Mouse (Mus musculus) CH12.LX (cell line): ENCODE measurements around the gene Phlda1. TPM values are rescaled to one million over a fixed set of nuclear protein-coding genes. Genes with fewer than 3 reads are reported as not detected.
A peak's percentile ranks its signal among the peaks of the same experiment; 100 is the strongest.

Experiments used
- DNase-seq: peaks from one replicate; pipeline ENCODE4 v3.0.0-alpha.2; 2013; ENCODE audit errors: extremely low read depth
- H3K27ac ChIP-seq: 2 replicates; pipeline ENCODE4 v1.5.1; 2012; ENCODE audit warnings: low read depth, mild to moderate bottlenecking, control low read depth, moderate library complexity; ENCODE audit not compliant: insufficient read depth
- H3K27me3 ChIP-seq: replicated peaks from 2 replicates; pipeline ENCODE3; 2012; ENCODE audit warnings: inconsistent platforms
- H3K36me3 ChIP-seq, 2 experiments: replicated peaks in 1 of 2; 2 replicates each; pipeline versions ENCODE3 to v1.6.1; 2012; ENCODE audit warnings: inconsistent platforms in 1 of 2, low read length in 1 of 2, mild to moderate bottlenecking in 1 of 2, mixed read lengths in 1 of 2, moderate library complexity in 1 of 2; ENCODE audit not compliant: control insufficient read depth in 1 of 2, insufficient read depth in 1 of 2
- H3K4me1 ChIP-seq, 2 experiments: 2 replicates each; pipeline ENCODE4 v1.6.1; 2012; ENCODE audit warnings: inconsistent platforms in 1 of 2, moderate library complexity in 1 of 2; ENCODE audit not compliant: insufficient read depth in 2 of 2, control insufficient read depth in 1 of 2
- H3K4me2 ChIP-seq: 2 replicates; pipeline ENCODE4 v1.6.1; 2012; ENCODE audit warnings: low read depth, mild to moderate bottlenecking, control low read depth; ENCODE audit not compliant: poor library complexity, insufficient read depth, severe bottlenecking
- H3K4me3 ChIP-seq, 3 experiments: fragments of 150-350 bp in 1 of 3; sonication (generic) in 1 of 3; replicated peaks in 1 of 3; 2 replicates each; pipeline versions ENCODE3 to v1.5.1; 2011 to 2012; ENCODE audit warnings: low read depth in 2 of 3, low read length in 2 of 3, mild to moderate bottlenecking in 2 of 3, moderate library complexity in 2 of 3, control low read depth in 1 of 3, improper control_type of control experiment in 1 of 3, inconsistent platforms in 1 of 3, mixed read lengths in 1 of 3; ENCODE audit not compliant: poor library complexity in 1 of 3
- H3K79me2 ChIP-seq: replicated peaks from 2 replicates; pipeline ENCODE4 v1.6.1; 2012; ENCODE audit warnings: mild to moderate bottlenecking, moderate library complexity; ENCODE audit not compliant: control insufficient read depth, poor library complexity, insufficient read depth, severe bottlenecking; ENCODE audit errors: extremely low read depth
- H3K9ac ChIP-seq: 2 replicates; pipeline ENCODE4 v1.6.1; 2012; ENCODE audit warnings: low read depth, mild to moderate bottlenecking, control low read depth, moderate library complexity; ENCODE audit not compliant: insufficient read depth
- H3K9me3 ChIP-seq: replicated peaks from 2 replicates; pipeline ENCODE3; 2012; ENCODE audit warnings: low read length, inconsistent platforms, mixed read lengths
- BHLHE40 ChIP-seq: IDR thresholded peaks from 2 replicates; pipeline ENCODE4 v1.6.1; 2011; ENCODE audit warnings: mild to moderate bottlenecking, low read depth, low read length, improper control_type of control experiment
- CHD1 ChIP-seq: IDR thresholded peaks from 2 replicates; pipeline ENCODE4 v1.6.1; 2012; ENCODE audit warnings: low read depth, low read length, improper control_type of control experiment, inconsistent platforms
- CHD2 ChIP-seq: IDR thresholded peaks from 2 replicates; pipeline ENCODE4 v1.6.1; 2011; ENCODE audit warnings: low read length, improper control_type of control experiment
- CTCF ChIP-seq, 2 experiments: IDR thresholded peaks in 1 of 2; conservative IDR thresholded peaks in 1 of 2; 2 replicates each; pipeline ENCODE4 v1.5.1; 2011 to 2012; ENCODE audit warnings: low read depth in 2 of 2, low read length in 2 of 2, improper control_type of control experiment in 1 of 2, inconsistent platforms in 1 of 2, mild to moderate bottlenecking in 1 of 2, moderate library complexity in 1 of 2
- E2F4 ChIP-seq: IDR thresholded peaks from 2 replicates; pipeline ENCODE4 v1.6.1; 2011; ENCODE audit warnings: low read depth, low read length, improper control_type of control experiment; ENCODE audit not compliant: insufficient replicate concordance
- ELF1 ChIP-seq: IDR thresholded peaks from 2 replicates; pipeline ENCODE4 v1.6.1; 2014; ENCODE audit warnings: low read depth, mild to moderate bottlenecking, inconsistent platforms, low read length, improper control_type of control experiment
- EP300 ChIP-seq: IDR thresholded peaks from 2 replicates; pipeline ENCODE4 v1.6.1; 2011; ENCODE audit warnings: low read length, improper control_type of control experiment
- ETS1 ChIP-seq: conservative IDR thresholded peaks from 2 replicates; pipeline ENCODE4 v1.6.1; 2012; ENCODE audit warnings: low read depth, mild to moderate bottlenecking, inconsistent platforms, low read length, improper control_type of control experiment, moderate library complexity
- GABPA ChIP-seq: IDR thresholded peaks from 2 replicates; pipeline ENCODE4 v1.6.1; 2012; ENCODE audit warnings: low read depth, low read length, improper control_type of control experiment, inconsistent platforms; ENCODE audit not compliant: insufficient replicate concordance
- HCFC1 ChIP-seq: IDR thresholded peaks from 2 replicates; pipeline ENCODE4 v1.6.1; 2012; ENCODE audit warnings: low read depth, mild to moderate bottlenecking, inconsistent platforms, low read length, improper control_type of control experiment
- IRF4 ChIP-seq: IDR thresholded peaks from 2 replicates; pipeline ENCODE4 v1.6.1; 2014; ENCODE audit warnings: low read depth, mild to moderate bottlenecking, inconsistent platforms, low read length, improper control_type of control experiment
- JUN ChIP-seq: IDR thresholded peaks from 2 replicates; pipeline ENCODE4 v1.6.1; 2011; ENCODE audit warnings: low read depth, mild to moderate bottlenecking, low read length, improper control_type of control experiment, moderate library complexity; ENCODE audit not compliant: insufficient read depth
- JUND ChIP-seq: conservative IDR thresholded peaks from 2 replicates; pipeline ENCODE4 v1.6.1; 2011; ENCODE audit warnings: low read depth, low read length, improper control_type of control experiment
- KAT2A ChIP-seq: IDR thresholded peaks from 2 replicates; pipeline ENCODE4 v1.6.1; 2012; ENCODE audit warnings: low read length, improper control_type of control experiment, inconsistent platforms; ENCODE audit not compliant: insufficient replicate concordance
- MAFK ChIP-seq: IDR thresholded peaks from 2 replicates; pipeline ENCODE4 v1.6.1; 2011; ENCODE audit warnings: low read length, improper control_type of control experiment; ENCODE audit not compliant: insufficient replicate concordance
- MAX ChIP-seq: IDR thresholded peaks from 2 replicates; pipeline ENCODE4 v1.6.1; 2011; ENCODE audit warnings: low read length, improper control_type of control experiment
- MAZ ChIP-seq: IDR thresholded peaks from 2 replicates; pipeline ENCODE4 v1.6.1; 2012; ENCODE audit warnings: low read depth, mild to moderate bottlenecking, inconsistent platforms, low read length, improper control_type of control experiment, moderate library complexity
- MEF2A ChIP-seq: IDR thresholded peaks from 2 replicates; pipeline ENCODE4 v1.6.1; 2014; ENCODE audit warnings: low read depth, mild to moderate bottlenecking, inconsistent platforms, low read length, improper control_type of control experiment, borderline replicate concordance
- MXI1 ChIP-seq: IDR thresholded peaks from 2 replicates; pipeline ENCODE4 v1.6.1; 2011; ENCODE audit warnings: mild to moderate bottlenecking, low read depth, low read length, improper control_type of control experiment
- MYC ChIP-seq: IDR thresholded peaks from 2 replicates; pipeline ENCODE4 v1.6.1; 2011; ENCODE audit warnings: low read depth, mild to moderate bottlenecking, improper control_type of control experiment, low read length
- NELFE ChIP-seq: IDR thresholded peaks from 2 replicates; pipeline ENCODE4 v1.6.1; 2011; ENCODE audit warnings: low read depth, low read length, improper control_type of control experiment
- NRF1 ChIP-seq: IDR thresholded peaks from 2 replicates; pipeline ENCODE4 v1.6.1; 2014; ENCODE audit warnings: low read depth, mild to moderate bottlenecking, inconsistent platforms, low read length, improper control_type of control experiment, moderate library complexity
- PAX5 ChIP-seq: IDR thresholded peaks from 2 replicates; pipeline ENCODE4 v1.6.1; 2012; ENCODE audit warnings: low read length, inconsistent platforms, mixed read lengths
- POLR2A ChIP-seq: IDR thresholded peaks from 2 replicates; pipeline ENCODE4 v1.6.1; 2011; ENCODE audit warnings: low read depth, mild to moderate bottlenecking, improper control_type of control experiment, low read length
- POLR2AphosphoS2 ChIP-seq: IDR thresholded peaks from 2 replicates; pipeline ENCODE4 v1.6.1; 2011; ENCODE audit warnings: low read depth, low read length, improper control_type of control experiment
- RAD21 ChIP-seq: IDR thresholded peaks from 2 replicates; pipeline ENCODE4 v1.6.1; 2011; ENCODE audit warnings: low read depth, mild to moderate bottlenecking, low read length, improper control_type of control experiment, moderate library complexity
- RCOR1 ChIP-seq: conservative IDR thresholded peaks from 2 replicates; pipeline ENCODE4 v1.6.1; 2012; ENCODE audit warnings: low read depth, mild to moderate bottlenecking, inconsistent platforms, low read length, improper control_type of control experiment
- SIN3A ChIP-seq: IDR thresholded peaks from 2 replicates; pipeline ENCODE4 v1.6.1; 2012; ENCODE audit warnings: low read length, improper control_type of control experiment, inconsistent platforms
- SMC3 ChIP-seq: IDR thresholded peaks from 2 replicates; pipeline ENCODE4 v1.6.1; 2011; ENCODE audit warnings: low read depth, low read length, improper control_type of control experiment
- TBP ChIP-seq: conservative IDR thresholded peaks from 2 replicates; pipeline ENCODE4 v1.6.1; 2011; ENCODE audit warnings: low read depth, low read length, improper control_type of control experiment
- TCF12 ChIP-seq: IDR thresholded peaks from 2 replicates; pipeline ENCODE4 v1.6.1; 2014; ENCODE audit warnings: low read depth, mild to moderate bottlenecking, inconsistent platforms, low read length, improper control_type of control experiment
- UBTF ChIP-seq: IDR thresholded peaks from 2 replicates; pipeline ENCODE4 v1.6.1; 2012; ENCODE audit warnings: low read depth, mild to moderate bottlenecking, inconsistent platforms, low read length, improper control_type of control experiment, moderate library complexity
- USF1 ChIP-seq: IDR thresholded peaks from 2 replicates; pipeline ENCODE4 v1.6.1; 2014; ENCODE audit warnings: low read depth, mild to moderate bottlenecking, inconsistent platforms, low read length, improper control_type of control experiment
- USF2 ChIP-seq: conservative IDR thresholded peaks from 2 replicates; pipeline ENCODE4 v1.6.1; 2011; ENCODE audit warnings: low read depth, low read length, improper control_type of control experiment
- ZC3H11A ChIP-seq: IDR thresholded peaks from 2 replicates; pipeline ENCODE4 v1.6.1; 2012; ENCODE audit warnings: low read depth, mild to moderate bottlenecking, inconsistent platforms, low read length, improper control_type of control experiment
- ZKSCAN1 ChIP-seq: IDR thresholded peaks from 2 replicates; pipeline ENCODE4 v1.6.1; 2012; ENCODE audit warnings: low read depth, inconsistent platforms, low read length, improper control_type of control experiment, borderline replicate concordance
- ZMIZ1 ChIP-seq: IDR thresholded peaks from 2 replicates; pipeline ENCODE4 v1.6.1; 2012; ENCODE audit warnings: low read depth, mild to moderate bottlenecking, inconsistent platforms, low read length, improper control_type of control experiment
- ZNF384 ChIP-seq: IDR thresholded peaks from 2 replicates; pipeline ENCODE4 v1.6.1; 2012; ENCODE audit warnings: low read depth, low read length, improper control_type of control experiment, inconsistent platforms
- dilution Hi-C: fragments of 300-500 bp; cut with MboI; formaldehyde crosslinking; loops from 2 replicates; pipeline ENCODE4 v1.14.3; 2020; ENCODE audit warnings: low sequenced_read_pairs; ENCODE audit not compliant: extremely low pct_unique_long_range_greater_than_20kb, extremely low pct_ligation_motif_present
- in situ Hi-C: fragments of 300-500 bp; cut with MboI; formaldehyde crosslinking; loops from 3 replicates; pipeline ENCODE4 v1.14.3; 2019; ENCODE audit warnings: low sequenced_read_pairs, low pct_ligation_motif_present, low pct_unique_long_range_greater_than_20kb, mixed read lengths
- polyA plus RNA-seq: library from polyadenylated mRNA; unstranded; fragments of >175 nt; gene quantifications from 2 replicates; pipeline ENCODE4 v1.2.1, GENCODE M21; 2012; ENCODE audit warnings: low read depth; ENCODE audit not compliant: insufficient read length
- total RNA-seq, 2 experiments: library from RNA; depleted of rRNA; stranded (reverse); fragments of 300-350 nt in 1 of 2; fragments of >200 nt in 1 of 2; gene quantifications; 2 replicates each; pipeline ENCODE4 v1.2.3; 2012 to 2014

Gene Phlda1
- total and polyA plus RNA-seq, 3 experiments, result 1.9 to 11.6 (median 2.1) TPM

DNA sequence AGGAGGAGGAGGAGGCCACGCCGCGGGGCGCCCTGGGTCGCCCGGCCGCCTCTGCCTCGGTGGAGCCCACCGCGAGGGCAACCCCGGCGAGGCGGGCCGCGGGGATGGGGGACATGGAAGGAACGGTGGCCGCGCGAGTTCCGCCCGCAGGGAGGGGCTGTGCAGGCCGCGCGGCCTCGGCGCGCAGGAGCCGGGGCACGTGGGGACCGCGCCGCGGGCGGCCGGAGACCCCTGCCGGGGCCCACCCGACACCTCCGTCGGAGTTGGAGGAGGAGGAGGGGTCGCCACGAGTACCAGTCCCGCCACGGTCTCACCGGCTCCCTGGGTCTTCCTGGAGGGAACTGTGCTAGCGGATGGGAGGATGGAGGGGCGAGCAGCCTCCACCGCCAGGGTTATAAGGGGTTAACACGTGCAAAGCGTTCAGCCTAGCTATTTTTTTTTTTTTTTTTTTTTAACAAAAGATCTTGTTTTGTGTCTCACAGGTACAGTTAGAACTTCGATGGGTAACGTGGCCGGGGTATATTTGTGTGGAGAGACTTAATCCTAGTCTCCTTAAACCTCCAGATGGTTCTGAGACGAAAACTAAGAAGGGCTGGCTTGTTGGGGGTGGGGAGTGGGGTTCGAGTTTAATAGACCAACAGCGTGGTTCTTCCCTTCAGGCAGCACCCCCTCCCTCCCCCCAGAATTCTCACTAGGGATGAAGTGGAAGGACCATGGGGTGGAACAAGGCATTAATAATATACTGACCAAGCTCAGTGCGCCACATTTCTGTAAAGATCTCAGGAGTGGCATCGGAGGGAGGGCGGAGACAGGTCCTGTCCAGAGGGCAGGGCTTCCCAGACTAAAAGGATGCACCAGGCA is 32.3 kb upstream of the Phlda1 start:
- H3K9ac ChIP-seq, result peak overlapping the region; percentile 87
- in situ Hi-C loops, result no loop called here
- peak overlapping the region; percentile 57 for H3K27ac ChIP-seq
- dilution Hi-C loops, result no loop called here
- H3K27me3 ChIP-seq, result no peaks in the 10 kb centered on the region
- DNase-seq, result peak; percentile 44
- peaks cover 0 to 17% of the 10 kb centered on the region in 2 experiments for H3K36me3 ChIP-seq
- peaks cover 55% of the 10 kb centered on the region for H3K79me2 ChIP-seq
- H3K4me1 ChIP-seq, result peaks cover 8 to 62% of the 10 kb centered on the region in 2 experiments
- H3K4me2 ChIP-seq, result peak overlapping the region; percentile 88
- TF ChIP-seq KAT2A (0 out of 2 replicates have a peak, but pooled peaks have one; percentile 32), POLR2A (0 out of 2 replicates have a peak, but pooled peaks have one; percentile 30), JUN (no peak), TCF12 (no peak), USF1 (no peak), CHD2 (peak; percentile 70), POLR2AphosphoS2 (no peak), RCOR1 (no peak), ZNF384 (peak; percentile 76), ZKSCAN1 (no peak), MAFK (no peak), SMC3 (no peak), PAX5 (no peak), MAZ (peak; percentile 76), NELFE (no peak), MAX (peak; percentile 79), ZMIZ1 (peak; percentile 53; the same call in 1 of the 2 replicates), ELF1 (no peak), HCFC1 (0 out of 2 replicates have a peak, but pooled peaks have one; percentile 13), CHD1 (no peak; the same call in 1 of the 2 replicates), NRF1 (no peak), BHLHE40 (peak; percentile 74), MYC (peak; percentile 89), JUND (no peak), ZC3H11A (no peak), TBP (no peak), E2F4 (no peak), CTCF (conservative IDR thresholded peaks at IDR 0.05 in 1 of 2, IDR thresholded peaks at IDR 0.05 in 1 of 2; ENCODE audit: low read depth in 2 of 2, low read length in 2 of 2) (no peak; a peak in 1 of 4 replicates), EP300 (peak; percentile 17; the same call in 1 of the 2 replicates), MXI1 (peak; percentile 90), ETS1 (no peak), UBTF (0 out of 2 replicates have a peak, but pooled peaks have one; percentile 54), GABPA (no peak), RAD21 (no peak), IRF4 (no peak), USF2 (no peak), SIN3A (peak; percentile 61), MEF2A (0 out of 2 replicates have a peak, but pooled peaks have one; percentile 16)
- H3K9me3 ChIP-seq, result no peaks in the 10 kb centered on the region
- peak overlapping the region; percentile 66 to 96 (median 92) for H3K4me3 ChIP-seq
